Mouse (Mus musculus) CH12.LX (cell line): Measurements from ENCODE around the gene Rpl38. TPM values are rescaled to one million over a fixed set of nuclear protein-coding genes. Genes with fewer than 3 reads are reported as not detected.

ENCODE experiments used
- DNase-seq: peaks from one replicate; pipeline ENCODE4 v3.0.0-alpha.2; 2013; ENCODE audit errors: extremely low read depth
- H3K27ac ChIP-seq: 2 replicates; pipeline ENCODE4 v1.5.1; 2012; ENCODE audit warnings: low read depth, mild to moderate bottlenecking, control low read depth, moderate library complexity; ENCODE audit not compliant: insufficient read depth
- H3K27me3 ChIP-seq: replicated peaks from 2 replicates; pipeline ENCODE3; 2012; ENCODE audit warnings: inconsistent platforms
- H3K36me3 ChIP-seq, 2 experiments: replicated peaks in 1 of 2; 2 replicates each; pipeline versions ENCODE3 to v1.6.1; 2012; ENCODE audit warnings: inconsistent platforms in 1 of 2, low read length in 1 of 2, mild to moderate bottlenecking in 1 of 2, mixed read lengths in 1 of 2, moderate library complexity in 1 of 2; ENCODE audit not compliant: control insufficient read depth in 1 of 2, insufficient read depth in 1 of 2
- H3K4me1 ChIP-seq, 2 experiments: 2 replicates each; pipeline ENCODE4 v1.6.1; 2012; ENCODE audit warnings: inconsistent platforms in 1 of 2, moderate library complexity in 1 of 2; ENCODE audit not compliant: insufficient read depth in 2 of 2, control insufficient read depth in 1 of 2
- H3K4me2 ChIP-seq: 2 replicates; pipeline ENCODE4 v1.6.1; 2012; ENCODE audit warnings: low read depth, mild to moderate bottlenecking, control low read depth; ENCODE audit not compliant: poor library complexity, insufficient read depth, severe bottlenecking
- H3K4me3 ChIP-seq, 3 experiments: fragments of 150-350 bp in 1 of 3; sonication (generic) in 1 of 3; replicated peaks in 1 of 3; 2 replicates each; pipeline versions ENCODE3 to v1.5.1; 2011 to 2012; ENCODE audit warnings: low read depth in 2 of 3, low read length in 2 of 3, mild to moderate bottlenecking in 2 of 3, moderate library complexity in 2 of 3, control low read depth in 1 of 3, improper control_type of control experiment in 1 of 3, inconsistent platforms in 1 of 3, mixed read lengths in 1 of 3; ENCODE audit not compliant: poor library complexity in 1 of 3
- H3K79me2 ChIP-seq: replicated peaks from 2 replicates; pipeline ENCODE4 v1.6.1; 2012; ENCODE audit warnings: mild to moderate bottlenecking, moderate library complexity; ENCODE audit not compliant: control insufficient read depth, poor library complexity, insufficient read depth, severe bottlenecking; ENCODE audit errors: extremely low read depth
- H3K9ac ChIP-seq: 2 replicates; pipeline ENCODE4 v1.6.1; 2012; ENCODE audit warnings: low read depth, mild to moderate bottlenecking, control low read depth, moderate library complexity; ENCODE audit not compliant: insufficient read depth
- H3K9me3 ChIP-seq: replicated peaks from 2 replicates; pipeline ENCODE3; 2012; ENCODE audit warnings: low read length, inconsistent platforms, mixed read lengths
- BHLHE40 ChIP-seq: IDR thresholded peaks from 2 replicates; pipeline ENCODE4 v1.6.1; 2011; ENCODE audit warnings: mild to moderate bottlenecking, low read depth, low read length, improper control_type of control experiment
- EP300 ChIP-seq: IDR thresholded peaks from 2 replicates; pipeline ENCODE4 v1.6.1; 2011; ENCODE audit warnings: low read length, improper control_type of control experiment
- ETS1 ChIP-seq: conservative IDR thresholded peaks from 2 replicates; pipeline ENCODE4 v1.6.1; 2012; ENCODE audit warnings: low read depth, mild to moderate bottlenecking, inconsistent platforms, low read length, improper control_type of control experiment, moderate library complexity
- HCFC1 ChIP-seq: IDR thresholded peaks from 2 replicates; pipeline ENCODE4 v1.6.1; 2012; ENCODE audit warnings: low read depth, mild to moderate bottlenecking, inconsistent platforms, low read length, improper control_type of control experiment
- IRF4 ChIP-seq: IDR thresholded peaks from 2 replicates; pipeline ENCODE4 v1.6.1; 2014; ENCODE audit warnings: low read depth, mild to moderate bottlenecking, inconsistent platforms, low read length, improper control_type of control experiment
- JUN ChIP-seq: IDR thresholded peaks from 2 replicates; pipeline ENCODE4 v1.6.1; 2011; ENCODE audit warnings: low read depth, mild to moderate bottlenecking, low read length, improper control_type of control experiment, moderate library complexity; ENCODE audit not compliant: insufficient read depth
- JUND ChIP-seq: conservative IDR thresholded peaks from 2 replicates; pipeline ENCODE4 v1.6.1; 2011; ENCODE audit warnings: low read depth, low read length, improper control_type of control experiment
- KAT2A ChIP-seq: IDR thresholded peaks from 2 replicates; pipeline ENCODE4 v1.6.1; 2012; ENCODE audit warnings: low read length, improper control_type of control experiment, inconsistent platforms; ENCODE audit not compliant: insufficient replicate concordance
- MAFK ChIP-seq: IDR thresholded peaks from 2 replicates; pipeline ENCODE4 v1.6.1; 2011; ENCODE audit warnings: low read length, improper control_type of control experiment; ENCODE audit not compliant: insufficient replicate concordance
- MAX ChIP-seq: IDR thresholded peaks from 2 replicates; pipeline ENCODE4 v1.6.1; 2011; ENCODE audit warnings: low read length, improper control_type of control experiment
- MAZ ChIP-seq: IDR thresholded peaks from 2 replicates; pipeline ENCODE4 v1.6.1; 2012; ENCODE audit warnings: low read depth, mild to moderate bottlenecking, inconsistent platforms, low read length, improper control_type of control experiment, moderate library complexity
- MEF2A ChIP-seq: IDR thresholded peaks from 2 replicates; pipeline ENCODE4 v1.6.1; 2014; ENCODE audit warnings: low read depth, mild to moderate bottlenecking, inconsistent platforms, low read length, improper control_type of control experiment, borderline replicate concordance
- MXI1 ChIP-seq: IDR thresholded peaks from 2 replicates; pipeline ENCODE4 v1.6.1; 2011; ENCODE audit warnings: mild to moderate bottlenecking, low read depth, low read length, improper control_type of control experiment
- MYC ChIP-seq: IDR thresholded peaks from 2 replicates; pipeline ENCODE4 v1.6.1; 2011; ENCODE audit warnings: low read depth, mild to moderate bottlenecking, improper control_type of control experiment, low read length
- NELFE ChIP-seq: IDR thresholded peaks from 2 replicates; pipeline ENCODE4 v1.6.1; 2011; ENCODE audit warnings: low read depth, low read length, improper control_type of control experiment
- NRF1 ChIP-seq: IDR thresholded peaks from 2 replicates; pipeline ENCODE4 v1.6.1; 2014; ENCODE audit warnings: low read depth, mild to moderate bottlenecking, inconsistent platforms, low read length, improper control_type of control experiment, moderate library complexity
- POLR2A ChIP-seq: IDR thresholded peaks from 2 replicates; pipeline ENCODE4 v1.6.1; 2011; ENCODE audit warnings: low read depth, mild to moderate bottlenecking, improper control_type of control experiment, low read length
- RCOR1 ChIP-seq: conservative IDR thresholded peaks from 2 replicates; pipeline ENCODE4 v1.6.1; 2012; ENCODE audit warnings: low read depth, mild to moderate bottlenecking, inconsistent platforms, low read length, improper control_type of control experiment
- SIN3A ChIP-seq: IDR thresholded peaks from 2 replicates; pipeline ENCODE4 v1.6.1; 2012; ENCODE audit warnings: low read length, improper control_type of control experiment, inconsistent platforms
- TBP ChIP-seq: conservative IDR thresholded peaks from 2 replicates; pipeline ENCODE4 v1.6.1; 2011; ENCODE audit warnings: low read depth, low read length, improper control_type of control experiment
- USF1 ChIP-seq: IDR thresholded peaks from 2 replicates; pipeline ENCODE4 v1.6.1; 2014; ENCODE audit warnings: low read depth, mild to moderate bottlenecking, inconsistent platforms, low read length, improper control_type of control experiment
- USF2 ChIP-seq: conservative IDR thresholded peaks from 2 replicates; pipeline ENCODE4 v1.6.1; 2011; ENCODE audit warnings: low read depth, low read length, improper control_type of control experiment
- ZKSCAN1 ChIP-seq: IDR thresholded peaks from 2 replicates; pipeline ENCODE4 v1.6.1; 2012; ENCODE audit warnings: low read depth, inconsistent platforms, low read length, improper control_type of control experiment, borderline replicate concordance
- ZMIZ1 ChIP-seq: IDR thresholded peaks from 2 replicates; pipeline ENCODE4 v1.6.1; 2012; ENCODE audit warnings: low read depth, mild to moderate bottlenecking, inconsistent platforms, low read length, improper control_type of control experiment
- ZNF384 ChIP-seq: IDR thresholded peaks from 2 replicates; pipeline ENCODE4 v1.6.1; 2012; ENCODE audit warnings: low read depth, low read length, improper control_type of control experiment, inconsistent platforms
- dilution Hi-C: fragments of 300-500 bp; cut with MboI; formaldehyde crosslinking; loops from 2 replicates; pipeline ENCODE4 v1.14.3; 2020; ENCODE audit warnings: low sequenced_read_pairs; ENCODE audit not compliant: extremely low pct_unique_long_range_greater_than_20kb, extremely low pct_ligation_motif_present
- in situ Hi-C: fragments of 300-500 bp; cut with MboI; formaldehyde crosslinking; loops from 3 replicates; pipeline ENCODE4 v1.14.3; 2019; ENCODE audit warnings: low sequenced_read_pairs, low pct_ligation_motif_present, low pct_unique_long_range_greater_than_20kb, mixed read lengths
- polyA plus RNA-seq: library from polyadenylated mRNA; unstranded; fragments of >175 nt; gene quantifications from 2 replicates; pipeline ENCODE4 v1.2.1, GENCODE M21; 2012; ENCODE audit warnings: low read depth; ENCODE audit not compliant: insufficient read length
- total RNA-seq, 2 experiments: library from RNA; depleted of rRNA; stranded (reverse); fragments of 300-350 nt in 1 of 2; fragments of >200 nt in 1 of 2; gene quantifications; 2 replicates each; pipeline ENCODE4 v1.2.3; 2012 to 2014

Rpl38 gene
- total and polyA plus RNA-seq, 3 experiments = 1,435 to 5,556 (median 4,204) TPM

- Histone ChIP-seq H3K9me3 (no peaks in the 10 kb centered on the region), H3K27me3 (no peaks in the 10 kb centered on the region), H3K4me1 (peaks cover 3 to 8% of the 10 kb centered on the region in 2 experiments), H3K79me2 (no peaks in the 10 kb centered on the region), H3K4me3 (no peak overlapping the region), H3K9ac (no peak overlapping the region), H3K4me2 (no peak overlapping the region), H3K27ac (no peak overlapping the region), H3K36me3 (peaks cover 0 to 9% of the 10 kb centered on the region in 2 experiments)
- in situ Hi-C loops (no loop called here), dilution Hi-C loops (no loop called here)
- no peak for DNase-seq
- TF ChIP-seq TBP (no peak), MAFK (no peak), MEF2A (no peak), ZNF384 (no peak), NRF1 (no peak), MXI1 (no peak), HCFC1 (no peak), JUN (no peak), NELFE (no peak), USF1 (no peak), KAT2A (no peak), BHLHE40 (no peak), POLR2A (no peak), RCOR1 (no peak), MYC (no peak)
These were observed 30.2 kb downstream of the Rpl38 start for GRCm38 (mm10) chr11:114698496-114698895.

- no peak overlapping the region for H3K9ac ChIP-seq
- H3K4me3 ChIP-seq = no peak overlapping the region
- no peak overlapping the region for H3K4me2 ChIP-seq
- H3K27me3 ChIP-seq = no peaks in the 10 kb centered on the region
- H3K36me3 ChIP-seq = peaks cover 0 to 9% of the 10 kb centered on the region in 2 experiments
- no peaks in the 10 kb centered on the region for H3K9me3 ChIP-seq
- H3K27ac ChIP-seq = no peak overlapping the region
- DNase-seq = no peak
- in situ Hi-C loops (no loop called here), dilution Hi-C loops (no loop called here)
- H3K4me1 ChIP-seq = peaks cover 3 to 8% of the 10 kb centered on the region in 2 experiments
- no peaks in the 10 kb centered on the region for H3K79me2 ChIP-seq
- TF ChIP-seq MAZ (no peak), MAFK (no peak), TBP (no peak), ZKSCAN1 (no peak), SIN3A (no peak), POLR2A (no peak), EP300 (no peak), IRF4 (no peak), JUND (no peak), JUN (no peak), NELFE (no peak), NRF1 (no peak), ZMIZ1 (no peak), ETS1 (no peak), USF2 (no peak), MXI1 (no peak), MAX (no peak)
These were observed 31.2 kb downstream of the Rpl38 start for GRCm38 (mm10) chr11:114699511-114699910.
